Mouse (Mus musculus) testis, postnatal 10 days (tissue): Measurements from ENCODE around the gene Narfl.

ENCODE experiments used
- DNase-seq: peaks from one replicate; pipeline ENCODE4 v3.0.0; 2021; ENCODE audit warnings: low spot score

Gene Narfl

GRCm38 (mm10) chr17:25762591-25762990 lies 11.0 kb upstream of the Narfl start:
- DNase-seq = no peak

GRCm38 (mm10) chr17:25765886-25766285 lies 7.7 kb upstream of the Narfl start:
- no peak for DNase-seq

- DNase-seq = no peak
These were observed 4.2 kb upstream of the Narfl start for GRCm38 (mm10) chr17:25769331-25769730.

GRCm38 (mm10) chr17:25775318-25776062 lies 1.9 kb downstream of the Narfl start:
- no peak for DNase-seq

- no peak for DNase-seq
These were observed 4.4 kb downstream of the Narfl start for GRCm38 (mm10) chr17:25777948-25778347.

- no peak for DNase-seq
These were observed 7.8 kb downstream of the Narfl start for GRCm38 (mm10) chr17:25781339-25781738.

GRCm38 (mm10) chr17:25783086-25783485 lies 9.5 kb downstream of the Narfl start:
- peak; percentile 71 for DNase-seq

GRCm38 (mm10) chr17:25783861-25784574 lies 10.4 kb downstream of the Narfl start:
- DNase-seq = no peak

- peak; percentile 97 for DNase-seq
These were observed 11.7 kb downstream of the Narfl start, which contains the start of gene Haghl for GRCm38 (mm10) chr17:25785281-25785745. Gene Haghl, minus strand, starts transcription at chr17:25785673.

GRCm38 (mm10) chr17:25786280-25786679 lies 12.7 kb downstream of the Narfl start, which contains the start of gene Ccdc78:
Gene Ccdc78, plus strand, starts transcription at chr17:25786580.
- no peak for DNase-seq

GRCm38 (mm10) chr17:25786781-25787504 lies 13.4 kb downstream of the Narfl start:
- DNase-seq = no peak

GRCm38 (mm10) chr17:25791320-25791842 lies 17.8 kb downstream of the Narfl start:
- DNase-seq = no peak

GRCm38 (mm10) chr17:25791843-25792527 lies 18.4 kb downstream of the Narfl start:
- peak; percentile 89 for DNase-seq

GRCm38 (mm10) chr17:25792615-25793014 lies 19.0 kb downstream of the Narfl start, which contains the start of gene Fam173a:
Gene Fam173a, minus strand, starts transcription at chr17:25792901.
- DNase-seq = peak; percentile 86

- peak; percentile 59 for DNase-seq
These were observed 20.6 kb downstream of the Narfl start for GRCm38 (mm10) chr17:25794197-25794596.

GRCm38 (mm10) chr17:25794998-25795397 lies 21.4 kb downstream of the Narfl start:
- DNase-seq = no peak

- no peak for DNase-seq
These were observed 22.1 kb downstream of the Narfl start, which contains the start of gene AC134908.4 for GRCm38 (mm10) chr17:25795609-25796092. Gene AC134908.4, minus strand, starts transcription at chr17:25795659.

GRCm38 (mm10) chr17:25796211-25796771 lies 22.7 kb downstream of the Narfl start:
- DNase-seq = peak; percentile 55

GRCm38 (mm10) chr17:25796951-25797369 lies 23.4 kb downstream of the Narfl start, which contains the start of gene Metrn:
Gene Metrn, minus strand, starts transcription at chr17:25797136.
- DNase-seq = peak; percentile 95

GRCm38 (mm10) chr17:25801029-25801428 lies 27.5 kb downstream of the Narfl start:
- peak; percentile 50 for DNase-seq
